Mouse (Mus musculus) bone marrow macrophage, adult 2 months (primary cell): ENCODE data around the gene Tspan1.

Experiments
- CTCF ChIP-seq: IDR thresholded peaks from 2 replicates; pipeline ENCODE4 v1.5.1; 2012; ENCODE audit warnings: low read depth, mild to moderate bottlenecking, low read length, moderate library complexity
- POLR2A ChIP-seq: IDR thresholded peaks from 2 replicates; pipeline ENCODE4 v1.6.1; 2012; ENCODE audit warnings: mild to moderate bottlenecking, low read depth, low read length, borderline replicate concordance

GRCm38 (mm10) chr4:116168617-116169352 lies 1.4 kb upstream of the Tspan1 start:
- TF ChIP-seq POLR2A (no peak), CTCF (peak; percentile 66)
